Mouse (Mus musculus): ENCODE measurements around the gene Mrpl14.

DNA sequence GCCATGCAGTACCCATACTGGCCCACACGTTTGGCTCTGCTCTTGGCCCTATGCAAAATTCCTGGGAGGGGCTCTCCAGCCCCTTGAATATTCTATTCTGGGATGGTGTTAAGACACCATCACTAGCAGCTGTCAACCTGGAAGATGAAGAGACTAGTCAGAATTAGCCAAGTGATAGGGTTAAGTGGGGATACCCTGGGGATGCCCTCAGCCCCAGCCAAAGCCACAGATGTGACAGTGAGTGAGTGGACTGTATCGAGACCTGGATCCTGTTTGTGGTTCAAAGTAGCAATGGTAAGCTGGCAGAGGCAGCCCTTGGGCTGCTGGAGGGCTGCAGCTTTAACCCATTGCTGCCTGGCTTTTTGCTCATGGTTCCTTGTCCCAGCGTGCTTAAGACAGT lies 23.7 kb downstream of the Mrpl14 start:
- TF ChIP-seq CTCF (conservative IDR thresholded peaks at IDR 0.05; ENCODE audit: insufficient read depth, insufficient read length, low read depth, low read length) (no peak), POLR2A (IDR thresholded peaks at IDR 0.05; ENCODE audit: low read depth, low read length) (no peak)

Measured in kidney, adult 2 months (tissue).